Mouse (Mus musculus) G1E (cell line): Measurements from ENCODE around the gene Cdh16.

Source experiments
- CTCF ChIP-seq: IDR thresholded peaks from 2 replicates; pipeline ENCODE4 v1.5.1; 2012; ENCODE audit warnings: low read depth, low read length, inconsistent platforms, mixed read lengths
- TAL1 ChIP-seq: conservative IDR thresholded peaks from 2 replicates; pipeline ENCODE4 v1.6.1; 2012; ENCODE audit warnings: low read depth, low read length, inconsistent platforms, mixed read lengths

- TF ChIP-seq TAL1 (no peak), CTCF (peak; percentile 87)
These were observed 21.5 kb downstream of the Cdh16 start for GRCm38 (mm10) chr8:104602468-104603244.
